Mouse (Mus musculus) mouse embryonic stem cell (cell line): ENCODE results near the gene Patl1.
"Not testable (repeated sequence)": the region's sequence is repeated elsewhere in the genome, so short reads cannot be mapped to it uniquely, and the experiment has no call there.

Experiments used
- in situ Hi-C, 2 experiments: fragments of 300-500 bp; cut with MboI; formaldehyde crosslinking; loops; 1 replicate in 1 of 2; 3 replicates in 1 of 2; pipeline ENCODE4 v1.14.3; 2019 to 2020; ENCODE audit warnings: low sequenced_read_pairs in 2 of 2, low pct_unique_long_range_greater_than_20kb in 1 of 2, mixed read lengths in 1 of 2; ENCODE audit not compliant: unreplicated experiment in 1 of 2

Gene Patl1

DNA sequence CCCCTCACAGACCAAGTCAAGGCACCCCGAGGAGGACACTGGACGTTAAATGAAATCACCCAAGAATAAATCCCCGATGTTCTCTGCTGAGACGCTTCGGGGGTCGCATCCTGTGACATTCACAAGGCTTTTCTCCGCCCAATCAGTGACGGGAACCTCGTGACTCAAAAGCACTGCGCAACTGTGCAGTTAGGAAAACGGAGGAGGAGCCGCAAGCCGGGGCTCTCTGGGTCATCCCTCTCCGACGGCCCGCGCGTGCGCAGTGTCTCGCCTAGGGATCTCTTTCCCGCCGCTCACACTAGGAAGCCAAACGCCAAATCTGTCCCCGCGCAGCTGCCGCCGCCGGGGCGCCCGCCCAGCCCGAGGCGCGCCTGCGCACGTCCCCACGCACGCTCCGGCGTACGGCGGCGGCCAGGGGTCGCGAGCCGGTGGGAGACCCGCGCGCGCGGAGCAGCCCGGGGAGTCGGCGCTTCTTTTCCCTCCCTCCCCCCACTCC is at the start of gene Patl1:
Gene Patl1, plus strand, starts transcription at position 363 of the 496 bp plus-strand sequence.
- in situ Hi-C loops, result no loop called here

DNA sequence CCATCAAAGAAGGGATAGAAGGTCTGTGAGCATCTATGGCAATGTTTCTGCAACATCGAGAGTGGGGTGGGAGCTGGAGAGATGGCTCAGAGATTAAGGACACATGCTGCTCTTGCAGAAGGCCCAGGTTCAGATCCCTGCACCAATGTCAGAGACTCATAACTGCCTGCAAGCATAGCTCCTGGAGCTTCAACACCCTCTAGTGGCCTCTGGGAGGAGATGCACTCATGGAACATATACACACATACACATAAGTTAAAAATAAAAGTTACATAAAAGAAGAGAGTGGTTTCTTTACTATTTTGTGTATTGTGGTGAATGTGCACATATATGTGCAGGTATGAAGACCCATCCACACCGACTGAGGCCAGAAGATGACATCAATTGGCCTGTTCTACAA is 44.4 kb upstream of the Patl1 start:
- in situ Hi-C loops, result loop anchor here (5.0 to 10.0 kb wide), 2 partner anchors 91 to 93 kb away; partner anchors contain the start of gene Mrpl16 (in 1 of the 2)

DNA sequence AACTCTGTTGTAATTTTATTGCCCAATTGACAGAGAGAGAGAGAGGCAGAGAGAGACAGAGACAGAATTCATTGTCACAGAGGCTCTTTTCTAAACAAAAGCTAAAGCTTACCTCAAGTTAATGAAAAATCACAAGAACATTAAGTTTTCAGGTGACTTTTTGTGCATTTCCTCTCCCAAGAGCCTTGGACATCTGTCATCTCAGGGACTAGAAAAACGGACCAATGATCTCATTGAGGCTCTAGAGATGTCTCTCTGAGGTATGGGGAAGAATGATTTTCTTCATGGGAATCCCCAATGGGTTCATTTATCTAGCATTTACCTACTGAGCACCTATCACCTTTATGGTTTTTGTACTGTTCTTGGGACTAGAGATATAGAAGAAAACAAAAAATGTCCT is 37.2 kb upstream of the Patl1 start, which contains the start of gene Olfr1419:
Gene Olfr1419, minus strand, starts transcription at position 101 of the 400 bp plus-strand sequence.
- in situ Hi-C loops, result loop anchor here in 1 of 2 experiments (10.0 kb wide), 1 partner anchor 270 kb away; the partner anchor contains the start of gene Ms4a6d

DNA sequence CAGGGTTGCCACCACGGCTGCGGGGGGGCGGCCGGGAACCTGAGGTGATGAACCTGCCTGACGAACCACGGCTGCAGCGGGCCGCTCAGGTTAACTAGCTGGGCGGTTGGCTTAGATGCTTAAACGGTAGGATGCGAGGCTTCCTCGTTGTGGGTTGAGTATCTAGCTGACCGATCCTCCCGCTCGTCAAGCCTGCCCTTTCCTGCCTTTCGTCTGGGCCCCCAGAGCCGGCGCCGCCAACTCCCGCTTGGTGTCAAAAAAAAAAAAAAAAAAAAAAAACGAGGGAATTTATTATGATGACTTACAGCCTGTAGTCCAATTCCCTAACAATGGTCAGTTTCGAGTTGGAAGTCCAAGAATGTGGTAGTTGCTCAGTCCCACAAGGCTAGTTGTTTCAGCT is 33.8 kb upstream of the Patl1 start:
- in situ Hi-C loops, result loop anchor here in 1 of 2 experiments (10.0 kb wide), 1 partner anchor 274 kb away; the partner anchor contains the start of gene Ms4a6d

DNA sequence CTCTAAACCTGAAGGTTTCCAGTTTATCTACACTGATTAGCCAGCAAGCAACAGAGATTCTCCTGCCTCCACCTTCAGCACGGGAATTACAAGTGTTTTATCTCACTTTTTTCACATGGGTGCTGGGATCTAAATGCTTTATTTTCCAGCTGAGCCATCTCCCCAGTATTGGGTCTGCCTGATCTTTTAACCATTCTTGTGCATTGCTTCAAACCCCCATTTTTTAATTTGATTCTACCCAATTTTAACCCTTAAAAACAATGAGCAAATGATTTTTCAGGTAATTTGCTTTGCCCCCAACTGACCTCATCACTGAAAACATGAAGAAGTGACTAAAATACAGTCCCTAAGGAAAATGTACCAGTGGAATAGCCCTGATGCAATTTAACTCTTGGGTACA is 25.9 kb upstream of the Patl1 start, which contains the start of gene Olfr1420:
Gene Olfr1420, plus strand, starts transcription at position 301 of the 400 bp plus-strand sequence.
- in situ Hi-C loops, result no loop called here

DNA sequence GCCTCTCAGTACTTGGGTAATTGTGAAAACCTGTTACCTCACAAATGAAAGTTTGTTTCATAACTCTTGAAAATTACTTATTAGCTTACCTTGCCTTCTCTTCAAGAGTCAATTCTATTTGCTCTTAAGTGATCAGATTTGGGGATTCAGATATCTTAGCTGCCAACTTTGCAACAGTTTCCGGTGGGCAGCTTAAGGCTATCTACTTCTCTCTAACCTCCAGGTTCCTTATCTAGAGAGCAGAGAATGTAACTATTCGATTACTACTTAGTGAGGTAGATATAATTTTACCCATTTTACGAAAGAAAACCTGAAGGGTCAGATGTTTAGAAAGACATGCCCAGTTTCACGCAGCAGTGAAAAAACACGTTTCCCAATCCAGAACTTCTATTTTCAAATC is 1.2 kb upstream of the Patl1 start:
- in situ Hi-C loops, result no loop called here

DNA sequence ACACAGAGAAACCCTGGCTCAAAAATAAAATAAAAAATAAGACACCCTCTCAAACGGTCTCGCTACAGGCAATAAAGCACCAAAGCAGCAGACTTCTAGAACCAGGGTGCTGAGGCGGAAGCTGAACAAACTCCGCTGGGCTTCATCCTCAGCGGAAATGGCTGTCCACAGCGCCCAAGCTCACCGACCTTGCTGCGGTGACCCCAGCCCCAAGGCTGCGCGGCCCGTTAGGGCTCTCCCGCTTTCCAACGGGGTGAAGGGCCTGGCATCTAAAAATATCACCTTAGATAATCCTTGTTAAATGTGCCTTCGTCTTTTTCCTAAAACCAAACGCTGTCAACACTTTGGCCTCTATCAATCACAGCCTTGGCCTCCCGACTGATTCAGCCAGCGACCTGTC is 596 bp upstream of the Patl1 start:
- in situ Hi-C loops, result no loop called here

DNA sequence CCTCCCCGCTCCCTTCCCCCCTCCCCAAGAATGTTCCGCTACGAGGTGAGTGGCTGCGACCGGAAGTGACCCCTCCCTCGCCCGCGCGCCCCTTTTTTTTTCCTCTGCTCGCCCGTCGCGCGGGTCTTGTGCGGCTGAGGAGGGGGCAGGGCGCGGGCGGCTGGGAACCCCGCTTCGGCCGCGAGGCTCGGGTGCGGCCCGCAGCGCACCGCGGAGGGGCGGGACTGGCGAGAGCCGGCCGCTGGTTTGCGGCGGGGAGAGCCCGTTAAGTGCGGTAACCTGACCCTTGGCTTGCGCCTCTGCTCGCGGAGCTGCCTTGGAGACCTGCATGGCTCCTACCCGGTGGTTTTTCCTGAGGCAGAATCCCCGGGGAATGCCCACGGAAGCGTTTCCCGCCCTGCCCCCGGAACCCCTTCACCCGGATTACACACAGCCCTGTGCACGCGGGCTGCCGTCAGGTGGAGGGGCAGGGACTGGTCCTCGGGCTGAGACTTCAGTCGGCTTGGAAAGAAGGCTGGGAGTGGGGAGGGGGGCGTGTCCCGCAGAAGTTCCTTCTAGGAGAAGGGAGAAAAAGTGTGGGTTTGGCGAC is 428 bp downstream of the Patl1 start:
- in situ Hi-C loops, result no loop called here

DNA sequence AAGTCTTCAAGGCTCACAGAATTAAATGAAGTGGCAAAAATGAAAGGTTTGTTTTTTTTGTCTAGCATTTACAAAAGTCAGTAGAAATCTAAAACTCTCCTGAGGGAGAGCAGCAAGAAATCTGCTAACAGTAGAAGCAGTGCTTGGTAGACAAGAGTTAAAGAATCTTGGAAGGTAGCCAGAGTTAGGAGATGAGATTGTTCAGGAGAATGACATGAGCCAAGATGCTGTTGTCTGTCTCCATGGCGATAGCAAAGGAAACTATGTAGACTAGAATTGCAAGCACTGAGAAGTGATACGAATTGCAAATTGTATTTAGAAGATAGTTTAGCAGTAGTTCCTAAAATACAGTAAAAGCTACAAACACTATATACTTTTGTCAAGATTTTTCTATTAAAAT is 3.6 kb downstream of the Patl1 start:
- in situ Hi-C loops, result no loop called here

DNA sequence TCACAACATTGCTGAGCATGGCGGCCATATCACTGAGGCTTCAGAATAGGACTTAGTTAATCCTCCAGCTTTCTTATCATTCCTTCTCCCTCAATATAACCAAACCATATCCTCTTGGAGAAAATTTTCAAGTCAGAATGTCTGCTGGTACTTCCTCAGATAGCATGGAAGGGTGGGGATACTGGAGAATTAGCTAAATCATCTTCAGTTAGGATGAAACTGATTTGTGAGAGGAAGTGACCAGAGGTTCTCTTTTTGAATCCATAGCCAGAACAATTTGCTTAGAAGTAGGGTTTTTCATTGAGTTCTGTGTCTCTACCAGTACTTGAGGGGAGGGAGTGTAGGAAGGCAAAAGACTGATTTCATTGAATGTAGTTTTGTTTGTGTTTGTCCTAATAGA is 9.9 kb downstream of the Patl1 start:
- in situ Hi-C loops, result no loop called here

DNA sequence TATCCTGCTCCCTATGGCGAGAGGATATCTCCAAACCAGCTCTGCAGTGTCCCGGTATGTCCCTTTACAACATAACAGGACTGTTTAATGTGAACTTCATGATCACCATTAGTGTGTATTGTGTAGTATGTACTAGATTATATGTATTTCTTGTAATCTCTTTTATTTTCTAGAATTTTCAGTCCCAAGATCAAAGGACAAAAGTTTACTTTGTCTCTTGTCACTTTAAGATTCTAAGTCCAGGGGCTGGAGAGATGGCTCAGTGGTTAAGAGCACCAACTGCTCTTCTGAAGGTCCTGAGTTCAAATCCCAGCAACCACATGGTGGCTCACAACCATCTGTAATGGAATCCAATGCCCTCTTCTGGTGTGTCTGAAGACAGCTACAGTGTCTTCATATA is 10.3 kb downstream of the Patl1 start:
- in situ Hi-C loops, result not testable (repeated sequence)

DNA sequence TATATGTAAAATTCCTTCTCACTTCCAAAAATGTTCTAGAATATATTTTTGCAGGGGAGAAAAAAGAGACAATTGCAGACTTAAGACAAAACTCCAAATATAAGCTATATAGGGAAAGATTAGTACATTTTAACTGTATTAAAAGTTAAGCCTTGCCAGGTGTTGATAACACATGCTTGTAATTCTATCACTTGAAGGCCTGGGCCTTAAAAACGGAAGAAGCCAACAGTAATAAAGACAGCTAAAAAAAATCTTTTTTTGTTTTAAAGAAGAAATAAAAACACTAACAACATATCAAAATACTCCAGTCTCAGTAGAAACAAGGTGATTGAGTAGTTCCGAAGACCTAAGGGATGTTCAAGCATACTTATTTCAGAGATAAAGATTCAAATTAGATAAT is 14.2 kb downstream of the Patl1 start:
- in situ Hi-C loops, result loop anchor here (25.0 kb wide), 2 partner anchors 861 to 1314 kb away; partner anchors contain the start of genes Ddb1 (in 1 of the 2), Lpxn (in 1 of the 2), Tkfc (in 1 of the 2) and Zfp91 (in 1 of the 2)

DNA sequence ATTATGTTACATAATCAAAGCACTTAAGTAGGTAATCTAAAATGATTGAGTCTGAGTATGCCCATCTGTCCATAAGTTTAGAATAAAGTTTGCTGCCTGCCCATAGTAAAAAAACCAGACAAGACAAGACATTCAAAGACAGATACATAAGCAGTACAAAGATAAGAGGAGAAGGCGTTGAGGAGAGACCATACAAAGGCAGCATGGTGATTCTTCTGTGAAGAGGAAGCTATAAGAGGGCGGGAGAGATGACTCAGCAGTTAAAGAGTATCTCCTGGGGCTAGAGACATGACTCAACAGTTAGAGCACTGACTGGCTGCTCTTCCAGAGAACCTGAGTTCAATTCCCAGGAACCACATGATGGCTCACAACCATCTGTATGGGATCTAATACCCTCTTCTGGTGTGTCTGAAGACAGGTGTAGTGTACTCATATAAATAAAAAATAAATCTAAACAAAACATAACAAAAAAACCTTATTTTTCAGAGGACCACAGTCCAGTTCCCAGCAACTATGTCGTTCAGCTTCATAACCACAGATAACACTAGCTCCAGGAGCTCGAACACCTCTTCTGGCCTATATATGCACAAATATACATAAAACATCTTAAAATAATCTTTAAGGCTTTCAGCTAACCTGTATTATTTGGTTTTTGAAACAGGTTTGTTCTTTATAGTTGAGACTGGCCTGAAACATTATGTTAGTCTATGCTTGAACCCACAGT is 16.0 kb downstream of the Patl1 start:
- in situ Hi-C loops, result loop anchor here (25.0 kb wide), 2 partner anchors 859 to 1316 kb away; partner anchors contain the start of genes Ddb1 (in 1 of the 2), Lpxn (in 1 of the 2), Tkfc (in 1 of the 2) and Zfp91 (in 1 of the 2)

DNA sequence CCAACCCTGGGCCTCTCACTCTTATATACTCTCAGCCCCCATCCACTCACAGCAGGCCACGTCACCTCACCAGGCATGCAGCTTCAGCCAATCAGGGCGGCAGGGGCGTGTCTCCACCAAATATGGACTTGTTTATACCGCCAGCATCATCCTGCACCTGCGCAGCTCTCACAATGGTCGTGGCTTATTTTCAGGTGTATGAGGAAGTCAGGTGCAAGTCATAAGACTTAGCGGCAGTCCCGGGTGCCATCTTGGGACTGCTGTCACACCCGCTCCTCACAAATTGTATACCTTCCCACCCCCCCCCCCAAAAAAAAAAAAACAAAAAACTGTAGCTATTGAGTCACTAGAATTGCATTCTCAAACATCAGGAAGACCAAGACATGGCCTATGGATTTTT is 34.3 kb downstream of the Patl1 start:
- in situ Hi-C loops, result loop anchor here (25.0 kb wide), 2 partner anchors 841 to 1334 kb away; partner anchors contain the start of genes Ddb1 (in 1 of the 2), Lpxn (in 1 of the 2), Tkfc (in 1 of the 2) and Zfp91 (in 1 of the 2)

DNA sequence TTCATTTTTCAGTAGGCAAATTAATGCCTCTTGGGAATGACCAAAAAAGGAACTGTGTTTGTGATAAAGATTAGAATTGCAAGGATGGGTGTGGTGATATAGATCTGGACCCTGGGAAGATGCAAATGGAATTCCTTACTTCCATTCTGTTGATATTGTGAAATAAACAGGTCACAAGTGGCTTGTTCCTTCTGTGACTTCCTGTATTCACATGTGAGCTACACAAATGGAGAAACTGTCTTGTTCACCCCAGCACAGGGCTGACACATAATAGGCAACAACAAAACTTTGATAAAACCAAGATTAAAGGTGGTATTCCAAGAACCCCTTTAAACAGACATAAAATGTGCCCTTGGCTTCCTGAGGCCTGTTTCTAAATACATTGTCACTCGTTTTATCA is 37.7 kb downstream of the Patl1 start:
- in situ Hi-C loops, result loop anchor here (25.0 kb wide), 2 partner anchors 837 to 1338 kb away; partner anchors contain the start of genes Ddb1 (in 1 of the 2), Lpxn (in 1 of the 2), Tkfc (in 1 of the 2) and Zfp91 (in 1 of the 2)

DNA sequence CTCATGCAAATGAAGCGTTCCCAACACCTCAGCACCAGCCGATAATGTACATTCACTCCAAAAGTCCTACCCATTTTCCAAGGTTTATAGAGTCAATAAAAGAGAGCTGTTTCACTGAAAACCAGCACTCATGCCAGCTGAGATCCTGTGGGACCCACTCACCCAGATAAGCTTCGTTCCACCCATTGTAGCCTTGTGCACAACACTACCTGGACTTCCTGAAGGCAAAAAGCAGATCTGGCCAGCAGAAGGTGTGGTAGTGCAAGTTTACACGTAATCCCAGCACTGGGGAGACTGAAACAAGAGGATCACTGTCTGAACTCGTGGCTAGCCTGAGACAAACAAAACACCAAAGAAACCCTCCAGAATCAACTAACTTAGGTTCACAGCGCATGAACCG is 38.5 kb downstream of the Patl1 start:
- in situ Hi-C loops, result no loop called here

DNA sequence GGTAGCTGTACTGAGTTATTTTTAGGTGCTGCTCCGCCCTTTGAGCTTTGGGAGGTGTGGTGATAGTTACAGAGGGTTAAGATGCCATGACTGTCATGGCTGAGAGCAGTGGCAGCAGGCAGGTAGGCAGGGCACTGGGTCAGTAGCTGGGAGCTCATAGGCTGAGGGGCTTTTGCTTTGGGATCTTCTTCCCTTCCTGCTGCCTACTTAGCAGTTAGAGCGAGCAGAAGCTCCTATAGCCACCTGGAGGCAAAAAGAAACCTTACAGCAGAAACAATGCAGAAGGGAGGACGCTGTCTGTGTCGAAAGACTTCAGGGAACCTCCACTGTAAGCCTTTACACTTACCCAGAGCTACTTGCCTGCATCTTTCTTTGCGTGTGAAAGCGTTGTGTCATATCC is 42.0 kb downstream of the Patl1 start:
- in situ Hi-C loops, result no loop called here

DNA sequence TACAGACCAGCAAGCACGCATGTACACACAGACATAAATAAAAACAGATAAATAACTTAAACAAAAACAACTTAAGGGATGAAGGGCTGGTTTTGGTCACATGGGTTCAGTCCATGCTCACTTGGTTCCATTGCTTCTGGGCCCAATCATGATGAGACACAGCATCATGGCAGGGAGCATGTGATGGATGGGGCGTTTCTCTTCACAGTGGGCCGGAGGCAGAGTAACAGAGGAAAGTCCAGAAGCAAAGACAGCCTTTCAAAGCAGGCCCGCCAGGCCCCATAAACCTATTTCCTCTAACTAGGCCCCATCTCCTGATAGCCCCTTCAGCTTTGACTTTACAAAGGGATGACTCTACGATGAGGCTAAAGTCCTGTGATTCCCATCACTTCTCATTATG is 44.4 kb downstream of the Patl1 start:
- in situ Hi-C loops, result no loop called here

DNA sequence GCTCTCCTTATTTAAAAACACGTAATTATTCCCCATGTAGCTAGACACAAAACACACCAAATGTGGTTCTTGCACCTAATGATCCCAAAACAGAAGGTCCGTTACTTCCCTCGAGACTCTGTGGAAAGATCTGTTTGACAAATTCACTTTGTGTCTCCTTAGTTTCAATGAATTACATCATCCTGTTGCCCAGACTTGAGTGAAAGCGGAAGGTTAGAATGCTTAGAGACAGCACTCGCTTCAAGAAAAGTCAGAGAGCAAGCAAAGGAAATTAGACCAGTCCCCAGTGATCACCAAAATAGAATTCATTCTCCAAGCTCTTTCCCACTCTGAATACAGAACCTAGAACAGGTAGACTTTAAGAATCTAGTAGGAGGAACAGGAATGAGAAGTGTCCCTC is 45.2 kb downstream of the Patl1 start:
- in situ Hi-C loops, result no loop called here
